Mouse (Mus musculus): ENCODE measurements around the gene Dock9. TPM values are rescaled to one million over a fixed set of nuclear protein-coding genes. Genes with fewer than 3 reads are reported as not detected.
A peak's percentile ranks its signal among the peaks of the same experiment; 100 is the strongest.

The Dock9 gene
- polyA plus RNA-seq, 1 experiment from 2014 or later: 8.5 TPM

DNA sequence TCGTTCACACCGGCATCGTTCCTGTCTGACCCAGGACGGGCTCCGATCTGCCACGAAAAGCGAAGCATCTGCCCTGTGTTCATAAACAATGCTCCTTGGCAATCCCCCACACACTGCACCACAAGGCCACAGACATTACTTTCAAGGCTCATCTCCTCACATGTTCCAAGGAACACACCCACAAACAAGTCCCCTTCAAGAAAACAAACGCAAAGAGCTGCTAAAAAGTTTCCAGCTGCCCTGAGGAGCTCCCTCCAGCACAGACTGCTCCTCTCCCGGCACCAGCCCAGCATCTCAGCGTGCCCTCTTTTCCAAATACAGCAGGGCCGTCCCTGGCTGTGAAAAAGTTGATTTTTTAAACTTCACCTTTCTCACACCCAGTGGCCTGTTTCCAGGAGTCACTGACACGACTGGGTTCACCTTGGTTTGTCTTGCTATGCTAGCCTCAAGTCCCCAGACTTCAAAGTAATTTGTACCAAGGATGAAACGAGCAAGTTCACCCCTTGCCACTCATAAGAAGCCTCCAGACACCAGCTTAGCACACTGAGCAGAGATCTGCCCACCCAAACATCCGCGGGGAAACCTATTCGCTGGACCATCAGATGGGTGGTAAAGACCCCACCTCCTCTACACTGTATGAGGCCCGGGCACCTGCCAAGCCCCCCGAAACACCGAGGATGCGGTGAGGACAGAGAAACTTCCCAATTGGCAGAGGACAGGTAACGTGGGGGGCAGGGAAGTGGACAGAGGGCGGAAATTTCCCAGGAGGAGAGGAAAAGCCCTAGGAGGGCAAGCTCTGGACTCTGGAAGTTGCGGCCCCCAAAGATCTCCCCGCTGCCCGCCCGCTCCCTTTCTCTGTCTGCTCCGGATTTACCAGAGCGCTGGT lies 823 bp downstream of the Dock9 start:
- peak; percentile 3 for DNase-seq (ENCODE audit: low spot score)
- no peaks in the 10 kb centered on the region for H3K9me3 ChIP-seq (replicated peaks; ENCODE audit: control insufficient read depth, low read length)
- H3K4me3 ChIP-seq (ENCODE audit: low read depth, low read length): peak overlapping the region; percentile 67
- H3K9ac ChIP-seq (ENCODE audit: low read length): peak overlapping the region; percentile 69
- H3K4me2 ChIP-seq (ENCODE audit: low read length): peak overlapping the region; percentile 94
- ATAC-seq: peak; percentile 3; the same call in 1 of the 2 replicates
- H3K36me3 ChIP-seq (ENCODE audit: control insufficient read depth, insufficient read depth, low read length): no peaks in the 10 kb centered on the region
- 11% methylated on average over 28 of the region's 28 CpGs for WGBS
- H3K4me1 ChIP-seq (ENCODE audit: control insufficient read depth, insufficient read depth, low read length): no peaks in the 10 kb centered on the region
- no peak overlapping the region for H3K27ac ChIP-seq (ENCODE audit: low read depth, low read length)
- peaks cover 14% of the 10 kb centered on the region for H3K27me3 ChIP-seq (replicated peaks; ENCODE audit: control insufficient read depth, insufficient read depth, low read length)

DNA sequence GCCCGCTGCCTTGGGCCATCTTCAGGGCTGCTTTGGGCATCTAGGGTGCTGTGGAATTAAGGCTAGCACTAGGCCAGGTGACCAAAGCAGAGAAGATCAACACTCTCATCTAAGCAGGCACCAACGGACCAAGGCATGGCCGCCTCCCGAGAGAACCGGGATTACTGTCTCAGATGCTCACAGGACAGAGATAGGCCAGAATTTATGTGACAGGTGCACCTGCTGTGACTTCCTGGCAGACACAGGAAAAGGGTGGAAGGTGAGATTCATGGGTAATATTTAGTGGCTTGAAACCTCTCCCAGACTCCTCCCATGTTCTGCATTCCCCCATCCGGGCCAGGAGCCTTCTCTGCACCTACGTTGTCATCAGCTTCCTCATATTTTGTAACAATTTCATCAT lies 2.1 kb downstream of the Dock9 start:
- ATAC-seq (no peak), DNase-seq (ENCODE audit: low spot score) (no peak)
- Histone ChIP-seq H3K4me3 (ENCODE audit: low read depth, low read length) (no peak overlapping the region), H3K27ac (ENCODE audit: low read depth, low read length) (no peak overlapping the region), H3K36me3 (ENCODE audit: control insufficient read depth, insufficient read depth, low read length) (no peaks in the 10 kb centered on the region), H3K4me1 (ENCODE audit: control insufficient read depth, insufficient read depth, low read length) (no peaks in the 10 kb centered on the region), H3K9ac (ENCODE audit: low read length) (no peak overlapping the region), H3K9me3 (replicated peaks; ENCODE audit: control insufficient read depth, low read length) (no peaks in the 10 kb centered on the region), H3K27me3 (replicated peaks; ENCODE audit: control insufficient read depth, insufficient read depth, low read length) (peaks cover 14% of the 10 kb centered on the region), H3K4me2 (ENCODE audit: low read length) (no peak overlapping the region)
- 90% methylated on average over 7 of the region's 7 CpGs for WGBS

DNA sequence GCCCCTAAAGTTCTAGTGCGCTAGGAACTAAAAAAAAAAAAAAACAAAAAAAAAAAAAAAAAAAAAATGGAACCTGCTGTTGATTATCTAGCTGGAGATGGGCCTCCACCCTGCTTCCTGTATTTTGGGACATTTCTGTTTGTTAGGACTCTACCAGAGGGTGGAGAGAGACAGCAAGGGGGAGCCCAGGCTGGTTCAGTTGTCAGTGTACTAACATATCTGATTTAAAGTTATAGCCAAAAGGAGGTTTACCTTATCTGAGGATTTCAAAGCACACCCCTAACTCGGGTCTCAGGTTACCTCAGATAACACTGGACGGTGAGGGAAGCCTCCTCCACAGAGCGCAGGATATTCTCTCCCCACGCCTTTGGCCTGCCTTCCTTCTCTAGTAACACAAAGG lies 4.0 kb downstream of the Dock9 start:
- peaks cover 14% of the 10 kb centered on the region for H3K27me3 ChIP-seq (replicated peaks; ENCODE audit: control insufficient read depth, insufficient read depth, low read length)
- DNase-seq (ENCODE audit: low spot score) (no peak), ATAC-seq (no peak)
- H3K4me3 ChIP-seq (ENCODE audit: low read depth, low read length): no peak overlapping the region
- H3K9me3 ChIP-seq (replicated peaks; ENCODE audit: control insufficient read depth, low read length): no peaks in the 10 kb centered on the region
- H3K4me2 ChIP-seq (ENCODE audit: low read length): no peak overlapping the region
- no peaks in the 10 kb centered on the region for H3K4me1 ChIP-seq (ENCODE audit: control insufficient read depth, insufficient read depth, low read length)
- H3K9ac ChIP-seq (ENCODE audit: low read length): no peak overlapping the region
- 72% methylated on average over 5 of the region's 5 CpGs for WGBS
- no peaks in the 10 kb centered on the region for H3K36me3 ChIP-seq (ENCODE audit: control insufficient read depth, insufficient read depth, low read length)
- H3K27ac ChIP-seq (ENCODE audit: low read depth, low read length): no peak overlapping the region

DNA sequence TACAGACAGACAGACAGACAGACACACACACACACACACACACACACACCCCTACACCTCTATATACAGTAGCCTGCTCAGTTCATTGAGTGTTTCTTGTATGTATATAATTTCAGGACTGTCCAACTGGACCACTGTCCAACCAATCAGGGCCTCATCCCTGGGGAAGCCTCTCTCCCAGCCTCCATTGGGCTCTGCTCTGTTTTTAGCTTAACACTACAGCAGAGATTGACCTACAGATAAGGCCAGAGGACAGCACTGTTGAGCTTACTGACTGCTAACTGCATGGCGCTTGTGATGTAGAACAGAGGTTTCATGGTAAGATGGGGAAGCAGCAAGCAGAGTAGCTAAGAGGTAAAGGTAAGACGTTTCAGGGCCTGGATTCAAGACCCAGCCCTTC lies 5.7 kb downstream of the Dock9 start:
- no peak for DNase-seq (ENCODE audit: low spot score)
- Histone ChIP-seq H3K36me3 (ENCODE audit: control insufficient read depth, insufficient read depth, low read length) (no peaks in the 10 kb centered on the region), H3K27ac (ENCODE audit: low read depth, low read length) (no peak overlapping the region), H3K9ac (ENCODE audit: low read length) (no peak overlapping the region), H3K4me1 (ENCODE audit: control insufficient read depth, insufficient read depth, low read length) (no peaks in the 10 kb centered on the region), H3K9me3 (replicated peaks; ENCODE audit: control insufficient read depth, low read length) (no peaks in the 10 kb centered on the region), H3K27me3 (replicated peaks; ENCODE audit: control insufficient read depth, insufficient read depth, low read length) (peaks cover 11% of the 10 kb centered on the region), H3K4me2 (ENCODE audit: low read length) (no peak overlapping the region), H3K4me3 (ENCODE audit: low read depth, low read length) (no peak overlapping the region)
- no peak for ATAC-seq
- WGBS: 75% methylated on average over 2 of the region's 2 CpGs

DNA sequence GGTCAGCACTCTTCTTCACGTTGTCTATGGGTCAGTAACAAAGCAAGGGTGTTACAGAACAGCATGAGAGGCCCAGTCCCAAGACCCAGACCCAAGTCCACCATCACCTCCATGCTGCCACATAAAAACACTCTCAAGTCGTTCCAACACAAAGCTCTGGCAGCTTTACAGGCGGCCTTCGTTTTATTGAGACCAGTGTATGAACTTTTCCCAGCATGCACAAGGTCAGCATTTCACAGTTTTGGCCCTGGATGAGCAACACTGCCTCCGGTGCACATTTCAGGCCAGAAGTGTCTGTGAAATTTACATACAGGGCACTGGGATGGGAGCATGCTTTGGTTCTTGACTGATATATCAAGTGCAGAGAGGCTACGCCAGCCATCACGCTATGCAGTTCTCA lies 6.5 kb downstream of the Dock9 start:
- Histone ChIP-seq H3K4me2 (ENCODE audit: low read length) (no peak overlapping the region), H3K9me3 (replicated peaks; ENCODE audit: control insufficient read depth, low read length) (no peaks in the 10 kb centered on the region), H3K4me1 (ENCODE audit: control insufficient read depth, insufficient read depth, low read length) (no peaks in the 10 kb centered on the region), H3K36me3 (ENCODE audit: control insufficient read depth, insufficient read depth, low read length) (no peaks in the 10 kb centered on the region), H3K27me3 (replicated peaks; ENCODE audit: control insufficient read depth, insufficient read depth, low read length) (peaks cover 3% of the 10 kb centered on the region; the same call in 1 of the 2 replicates), H3K27ac (ENCODE audit: low read depth, low read length) (no peak overlapping the region), H3K4me3 (ENCODE audit: low read depth, low read length) (no peak overlapping the region), H3K9ac (ENCODE audit: low read length) (no peak overlapping the region)
- ATAC-seq (no peak), DNase-seq (ENCODE audit: low spot score) (no peak)
- 82% methylated on average over 7 of the region's 7 CpGs for WGBS

DNA sequence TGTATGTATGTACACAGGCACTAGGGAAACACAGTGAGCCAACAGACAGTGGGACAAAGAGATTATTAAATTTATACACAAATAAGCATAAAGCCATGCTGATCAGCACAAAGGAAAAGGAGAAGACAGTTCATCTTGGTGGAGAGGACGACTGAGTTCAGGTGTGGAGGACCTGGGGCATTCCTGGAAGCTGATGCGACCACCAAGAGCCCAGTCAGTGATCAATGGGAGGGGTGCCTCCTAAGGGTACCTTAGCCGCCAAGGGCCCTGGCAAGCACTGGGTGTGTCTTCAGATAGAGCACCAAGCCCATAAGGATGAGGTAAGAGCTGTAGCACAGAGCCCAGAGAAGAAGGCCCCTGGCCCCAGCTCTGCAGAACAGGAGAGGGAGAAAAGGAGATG lies 8.4 kb downstream of the Dock9 start:
- Histone ChIP-seq H3K36me3 (ENCODE audit: control insufficient read depth, insufficient read depth, low read length) (no peaks in the 10 kb centered on the region), H3K4me1 (ENCODE audit: control insufficient read depth, insufficient read depth, low read length) (no peaks in the 10 kb centered on the region), H3K4me3 (ENCODE audit: low read depth, low read length) (no peak overlapping the region), H3K27me3 (replicated peaks; ENCODE audit: control insufficient read depth, insufficient read depth, low read length) (no peaks in the 10 kb centered on the region), H3K9me3 (replicated peaks; ENCODE audit: control insufficient read depth, low read length) (no peaks in the 10 kb centered on the region), H3K4me2 (ENCODE audit: low read length) (no peak overlapping the region), H3K27ac (ENCODE audit: low read depth, low read length) (no peak overlapping the region), H3K9ac (ENCODE audit: low read length) (no peak overlapping the region)
- 86% methylated on average over 3 of the region's 3 CpGs for whole genome bisulfite sequencing
- ATAC-seq (no peak), DNase-seq (ENCODE audit: low spot score) (no peak)

DNA sequence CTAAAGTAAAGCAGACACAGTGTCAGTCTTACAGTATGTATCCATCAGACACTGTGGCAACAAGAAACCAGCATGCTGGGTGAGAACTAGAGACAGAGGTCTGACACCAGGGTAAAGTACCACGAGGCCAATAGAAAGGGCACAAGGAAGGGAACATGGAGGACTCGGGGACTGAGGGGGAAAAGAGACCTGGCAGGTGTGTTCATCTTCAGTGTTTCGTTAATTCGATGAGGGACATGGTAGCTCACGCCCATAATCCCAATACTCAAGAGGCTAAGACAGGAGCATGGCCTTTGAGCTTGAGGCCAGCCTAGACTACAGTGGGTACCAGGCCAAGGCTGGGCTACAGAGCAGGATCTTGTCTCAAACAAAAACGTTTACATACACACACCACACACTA lies 9.2 kb downstream of the Dock9 start:
- H3K4me1 ChIP-seq (ENCODE audit: control insufficient read depth, insufficient read depth, low read length): no peaks in the 10 kb centered on the region
- no peak for ATAC-seq
- no peak overlapping the region for H3K27ac ChIP-seq (ENCODE audit: low read depth, low read length)
- WGBS: 89% methylated on average over 6 of the region's 6 CpGs
- H3K9me3 ChIP-seq (replicated peaks; ENCODE audit: control insufficient read depth, low read length): no peaks in the 10 kb centered on the region
- H3K27me3 ChIP-seq (replicated peaks; ENCODE audit: control insufficient read depth, insufficient read depth, low read length): no peaks in the 10 kb centered on the region
- H3K4me3 ChIP-seq (ENCODE audit: low read depth, low read length): no peak overlapping the region
- no peaks in the 10 kb centered on the region for H3K36me3 ChIP-seq (ENCODE audit: control insufficient read depth, insufficient read depth, low read length)
- no peak overlapping the region for H3K9ac ChIP-seq (ENCODE audit: low read length)
- DNase-seq (ENCODE audit: low spot score): no peak
- H3K4me2 ChIP-seq (ENCODE audit: low read length): no peak overlapping the region

DNA sequence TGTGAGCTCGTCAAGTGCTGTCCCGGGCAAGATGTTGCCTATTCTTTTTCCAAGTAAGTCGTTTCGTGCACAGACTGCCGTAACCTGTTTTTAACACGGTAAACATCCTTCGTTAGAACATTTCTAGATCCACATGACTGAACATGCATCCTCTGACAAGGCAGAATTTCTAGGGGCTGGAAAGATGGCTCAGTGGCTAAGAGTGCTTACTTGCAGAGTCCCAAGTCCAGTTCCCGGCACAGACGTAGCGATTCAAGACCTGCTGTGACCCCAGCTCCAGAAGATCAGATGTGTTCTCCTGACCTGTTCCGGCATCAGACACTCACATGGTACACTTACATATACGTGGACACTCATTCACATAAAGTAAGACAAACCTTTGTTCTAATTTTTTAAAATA lies 10.2 kb downstream of the Dock9 start:
- no peak for DNase-seq (ENCODE audit: low spot score)
- H3K4me3 ChIP-seq (ENCODE audit: low read depth, low read length): no peak overlapping the region
- no peak for ATAC-seq
- 85% methylated on average over 12 of the region's 12 CpGs for WGBS
- H3K27ac ChIP-seq (ENCODE audit: low read depth, low read length): no peak overlapping the region
- H3K36me3 ChIP-seq (ENCODE audit: control insufficient read depth, insufficient read depth, low read length): no peaks in the 10 kb centered on the region
- no peak overlapping the region for H3K9ac ChIP-seq (ENCODE audit: low read length)
- H3K4me2 ChIP-seq (ENCODE audit: low read length): no peak overlapping the region
- no peaks in the 10 kb centered on the region for H3K9me3 ChIP-seq (replicated peaks; ENCODE audit: control insufficient read depth, low read length)
- no peaks in the 10 kb centered on the region for H3K27me3 ChIP-seq (replicated peaks; ENCODE audit: control insufficient read depth, insufficient read depth, low read length)
- no peaks in the 10 kb centered on the region for H3K4me1 ChIP-seq (ENCODE audit: control insufficient read depth, insufficient read depth, low read length)

DNA sequence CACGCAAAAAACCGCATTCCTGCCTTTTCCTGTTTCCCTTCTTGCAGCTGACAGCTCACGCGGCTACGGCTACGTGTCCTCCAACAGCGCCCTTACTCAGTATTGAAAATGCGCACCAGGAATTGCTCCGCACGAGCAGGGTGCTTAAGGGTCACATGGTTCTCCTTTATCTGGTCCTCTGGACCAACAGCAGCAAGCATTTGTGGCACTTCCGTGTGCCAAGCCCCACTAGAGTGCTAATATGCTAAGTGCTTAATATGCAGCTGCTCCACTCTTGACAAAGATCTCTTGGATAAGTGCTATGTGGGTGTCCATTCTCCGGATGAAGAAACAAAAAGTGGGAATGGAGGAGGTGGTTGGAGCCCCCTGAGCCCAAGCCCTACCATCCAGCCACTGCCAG lies 10.7 kb downstream of the Dock9 start:
- H3K4me3 ChIP-seq (ENCODE audit: low read depth, low read length): no peak overlapping the region
- WGBS: 86% methylated on average over 12 of the region's 12 CpGs

More for the DNA sequence above, 10.7 kb downstream of the Dock9 start:
- no peak overlapping the region for H3K4me2 ChIP-seq (ENCODE audit: low read length)
- no peaks in the 10 kb centered on the region for H3K27me3 ChIP-seq (replicated peaks; ENCODE audit: control insufficient read depth, insufficient read depth, low read length)
- no peak for DNase-seq (ENCODE audit: low spot score)
- H3K4me1 ChIP-seq (ENCODE audit: control insufficient read depth, insufficient read depth, low read length): no peaks in the 10 kb centered on the region
- H3K9me3 ChIP-seq (replicated peaks; ENCODE audit: control insufficient read depth, low read length): no peaks in the 10 kb centered on the region
- H3K9ac ChIP-seq (ENCODE audit: low read length): no peak overlapping the region
- no peak overlapping the region for H3K27ac ChIP-seq (ENCODE audit: low read depth, low read length)
- no peaks in the 10 kb centered on the region for H3K36me3 ChIP-seq (ENCODE audit: control insufficient read depth, insufficient read depth, low read length)
- no peak for ATAC-seq

Measured in forebrain, embryonic 14.5 days (tissue).